Mouse (Mus musculus) midbrain, embryonic 12.5 days (tissue): ENCODE results near the gene Phactr1. TPM values are rescaled to one million over a fixed set of nuclear protein-coding genes. Genes with fewer than 3 reads are reported as not detected.

Source experiments
- ATAC-seq: fragments of 200-750 bp; cut with Nextera tagmentation; 2 replicates; pipeline ENCODE4 v1.8.0; 2017; ENCODE audit warnings: low read depth, moderate TSS enrichment, moderate library complexity; ENCODE audit not compliant: low FRiP score
- H3K27ac ChIP-seq: fragments of 300-500 bp; sonication (generic); replicated peaks from 2 replicates; pipeline ENCODE4 v1.5.1; 2016; ENCODE audit warnings: mild to moderate bottlenecking
- H3K27me3 ChIP-seq: fragments of 300-500 bp; sonication (generic); 2 replicates; pipeline ENCODE4 v1.6.1; 2016; ENCODE audit warnings: mild to moderate bottlenecking
- H3K36me3 ChIP-seq: fragments of 300-500 bp; sonication (generic); 2 replicates; pipeline ENCODE4 v1.6.1; 2016
- H3K4me1 ChIP-seq: fragments of 300-500 bp; sonication (generic); 2 replicates; pipeline ENCODE4 v1.6.1; 2016
- H3K4me2 ChIP-seq: fragments of 300-500 bp; sonication (generic); replicated peaks from 2 replicates; pipeline ENCODE4 v1.6.1; 2016; ENCODE audit warnings: mild to moderate bottlenecking, moderate library complexity
- H3K4me3 ChIP-seq: fragments of 300-500 bp; sonication (generic); 2 replicates; pipeline ENCODE4 v1.5.1; 2016; ENCODE audit warnings: mild to moderate bottlenecking
- H3K9ac ChIP-seq: fragments of 300-500 bp; sonication (generic); replicated peaks from 2 replicates; pipeline ENCODE4 v1.6.1; 2016; ENCODE audit warnings: mild to moderate bottlenecking, moderate library complexity
- H3K9me3 ChIP-seq: fragments of 300-500 bp; sonication (generic); 2 replicates; pipeline ENCODE4 v1.6.1; 2016; ENCODE audit warnings: mild to moderate bottlenecking
- WGBS: fragments of 180-500 bp; shearing (Covaris S2); methylation state at CpG from one replicate; pipeline ENCODE4 v1.1.7; 2016; 5-methylcytosine and 5-hydroxymethylcytosine counted together
- polyA plus RNA-seq: library from polyadenylated mRNA; unstranded; fragments of >200 nt; fragmentation: Nextera tagmentation; extraction: Ambion mirVana; gene quantifications from 2 replicates; pipeline ENCODE4 v1.2.1, GENCODE M21; 2016

Phactr1 gene
- polyA plus RNA-seq, 1 experiment from 2014 or later = 23.2 TPM

DNA sequence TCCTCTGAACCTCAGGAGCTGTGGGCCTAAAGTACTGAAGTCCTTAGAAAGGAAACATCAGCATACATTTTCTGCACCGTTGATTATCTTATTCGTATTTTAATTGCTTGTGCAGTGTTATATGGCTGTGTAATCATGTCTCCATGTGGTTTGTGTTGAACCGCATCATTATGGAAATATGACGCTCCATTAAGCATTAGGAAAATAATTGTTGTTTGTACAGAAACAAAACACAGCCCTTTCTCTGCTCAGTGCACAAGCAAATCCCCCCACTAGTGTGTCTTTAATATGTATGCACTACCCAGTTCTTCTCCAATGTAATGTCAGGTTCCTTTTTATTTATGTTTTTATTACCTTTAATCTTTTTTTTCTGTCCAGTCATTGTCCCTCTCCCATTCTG, 333.6 kb downstream of the Phactr1 start:
- Histone ChIP-seq H3K27ac (no peak overlapping the region), H3K27me3 (no peaks in the 10 kb centered on the region), H3K36me3 (no peaks in the 10 kb centered on the region), H3K9me3 (no peaks in the 10 kb centered on the region), H3K9ac (no peak overlapping the region), H3K4me2 (no peak overlapping the region), H3K4me3 (no peak overlapping the region), H3K4me1 (peaks cover 12% of the 10 kb centered on the region)
- 83% methylated on average over 4 of the region's 4 CpGs for WGBS
- no peak for ATAC-seq

DNA sequence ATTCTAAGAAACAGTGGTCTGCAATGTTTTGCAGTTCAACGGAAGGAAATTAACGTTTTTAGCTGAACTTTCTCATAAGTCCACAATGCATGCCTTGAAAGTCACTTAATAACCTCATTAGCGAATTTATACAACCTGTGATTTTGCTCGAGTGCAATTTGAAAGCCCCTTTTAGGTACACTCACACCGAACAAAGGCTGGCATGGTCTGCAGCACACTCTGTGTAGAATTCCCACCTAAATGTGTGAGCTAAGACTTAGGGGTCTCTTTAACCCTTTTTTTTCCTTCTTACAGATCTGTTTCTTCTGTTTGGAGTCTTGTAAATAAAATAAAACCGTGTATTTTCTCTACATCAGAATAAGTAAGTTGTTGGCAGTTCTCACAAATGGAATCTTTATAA, 335.3 kb downstream of the Phactr1 start:
- Histone ChIP-seq H3K9me3 (no peaks in the 10 kb centered on the region), H3K4me2 (no peak overlapping the region), H3K4me3 (no peak overlapping the region), H3K27me3 (no peaks in the 10 kb centered on the region), H3K9ac (no peak overlapping the region), H3K27ac (no peak overlapping the region), H3K4me1 (peaks cover 15% of the 10 kb centered on the region), H3K36me3 (no peaks in the 10 kb centered on the region)
- no peak for ATAC-seq
- WGBS = 71% methylated on average over 6 of the region's 6 CpGs

- H3K9ac ChIP-seq = no peak overlapping the region
- no peak for ATAC-seq
- no peaks in the 10 kb centered on the region for H3K27me3 ChIP-seq
- H3K4me3 ChIP-seq = no peak overlapping the region
- H3K36me3 ChIP-seq = no peaks in the 10 kb centered on the region
- H3K4me1 ChIP-seq = peaks cover 10% of the 10 kb centered on the region; the same call in 1 of the 2 replicates
- H3K9me3 ChIP-seq = no peaks in the 10 kb centered on the region
- WGBS = 74% methylated on average over 5 of the region's 5 CpGs
- no peak overlapping the region for H3K27ac ChIP-seq
- H3K4me2 ChIP-seq = no peak overlapping the region
Measured at GRCm38 (mm10) chr13:43018863-43019262, 338.4 kb downstream of the Phactr1 start.

GRCm38 (mm10) chr13:43021031-43021430, 340.6 kb downstream of the Phactr1 start:
- H3K4me3 ChIP-seq = no peak overlapping the region
- no peaks in the 10 kb centered on the region for H3K36me3 ChIP-seq
- H3K27me3 ChIP-seq = no peaks in the 10 kb centered on the region
- H3K27ac ChIP-seq = no peak overlapping the region
- WGBS = 84% methylated on average over 6 of the region's 6 CpGs
- peaks cover 10% of the 10 kb centered on the region; the same call in 1 of the 2 replicates for H3K4me1 ChIP-seq
- H3K4me2 ChIP-seq = no peak overlapping the region
- ATAC-seq = no peak
- no peak overlapping the region for H3K9ac ChIP-seq
- H3K9me3 ChIP-seq = 0 out of 2 replicates have a peak, but pooled peaks cover 5% of the 10 kb centered on the region

DNA sequence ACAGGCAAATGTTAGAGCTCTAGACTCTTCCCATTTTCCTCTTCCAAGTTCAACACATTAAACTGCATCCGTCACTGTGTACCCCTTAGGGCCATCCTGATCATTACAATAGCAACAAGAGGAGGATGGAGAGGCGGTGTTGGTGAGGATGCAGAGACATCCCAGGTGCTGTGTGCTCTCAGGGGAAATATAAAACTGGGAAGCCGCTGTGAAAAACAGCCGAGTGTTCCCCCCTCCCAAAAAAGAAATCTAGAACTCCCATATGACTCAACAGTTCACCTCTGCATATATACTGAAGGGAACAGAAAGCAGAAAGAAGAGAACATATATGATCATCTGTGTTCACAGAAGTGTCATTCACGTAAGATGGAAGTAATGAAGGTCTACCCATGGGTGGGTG, 342.6 kb downstream of the Phactr1 start:
- H3K4me3 ChIP-seq = no peak overlapping the region
- no peaks in the 10 kb centered on the region for H3K27me3 ChIP-seq
- no peak overlapping the region for H3K9ac ChIP-seq
- H3K9me3 ChIP-seq = 0 out of 2 replicates have a peak, but pooled peaks cover 5% of the 10 kb centered on the region
- no peaks in the 10 kb centered on the region for H3K36me3 ChIP-seq
- H3K4me2 ChIP-seq = no peak overlapping the region
- ATAC-seq = no peak
- 89% methylated on average over 5 of the region's 5 CpGs for WGBS
- H3K27ac ChIP-seq = no peak overlapping the region
- 0 out of 2 replicates have a peak, but pooled peaks cover 8% of the 10 kb centered on the region for H3K4me1 ChIP-seq

- H3K4me1 ChIP-seq = 0 out of 2 replicates have a peak, but pooled peaks cover 3% of the 10 kb centered on the region
- H3K9me3 ChIP-seq = 0 out of 2 replicates have a peak, but pooled peaks cover 5% of the 10 kb centered on the region
- WGBS = 32% methylated on average over 1 of the region's 1 CpGs
- no peak overlapping the region for H3K9ac ChIP-seq
- H3K4me2 ChIP-seq = no peak overlapping the region
- no peak for ATAC-seq
- H3K27me3 ChIP-seq = no peaks in the 10 kb centered on the region
- H3K27ac ChIP-seq = no peak overlapping the region
- no peaks in the 10 kb centered on the region for H3K36me3 ChIP-seq
- no peak overlapping the region for H3K4me3 ChIP-seq
Measured at GRCm38 (mm10) chr13:43027568-43027967, 347.1 kb downstream of the Phactr1 start.

DNA sequence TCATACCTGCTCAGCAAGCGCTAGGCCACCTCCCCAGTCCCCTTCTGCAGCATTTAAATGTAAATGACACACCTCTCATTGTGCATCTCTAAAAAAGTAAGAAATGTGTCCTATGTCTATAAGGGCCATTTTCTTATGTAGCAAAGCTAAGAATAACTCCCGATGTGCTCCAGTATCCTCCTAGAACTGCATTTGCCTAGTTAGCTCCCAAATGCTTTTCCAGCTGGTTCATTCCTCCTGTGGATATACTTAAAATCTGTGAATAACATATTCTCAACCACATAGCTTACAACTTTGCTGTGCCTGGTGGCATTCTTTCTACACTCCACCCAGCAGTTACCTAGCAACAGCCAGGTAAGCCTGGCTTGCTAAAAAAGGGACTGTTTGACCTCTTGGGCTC, 349.8 kb downstream of the Phactr1 start:
- Histone ChIP-seq H3K27ac (no peak overlapping the region), H3K9me3 (0 out of 2 replicates have a peak, but pooled peaks cover 3% of the 10 kb centered on the region), H3K9ac (no peak overlapping the region), H3K27me3 (no peaks in the 10 kb centered on the region), H3K4me1 (0 out of 2 replicates have a peak, but pooled peaks cover 3% of the 10 kb centered on the region), H3K36me3 (no peaks in the 10 kb centered on the region), H3K4me2 (no peak overlapping the region), H3K4me3 (no peak overlapping the region)
- no peak for ATAC-seq
- WGBS = 89% methylated on average over 2 of the region's 2 CpGs

GRCm38 (mm10) chr13:43032451-43032850, 352.0 kb downstream of the Phactr1 start:
- Histone ChIP-seq H3K4me3 (no peak overlapping the region), H3K9ac (no peak overlapping the region), H3K4me2 (no peak overlapping the region), H3K4me1 (0 out of 2 replicates have a peak, but pooled peaks cover under 1% of the 10 kb centered on the region), H3K36me3 (no peaks in the 10 kb centered on the region), H3K9me3 (0 out of 2 replicates have a peak, but pooled peaks cover 3% of the 10 kb centered on the region), H3K27ac (no peak overlapping the region), H3K27me3 (no peaks in the 10 kb centered on the region)
- no peak for ATAC-seq
- 94% methylated on average over 3 of the region's 3 CpGs for WGBS

GRCm38 (mm10) chr13:43036510-43036909, 356.1 kb downstream of the Phactr1 start:
- no peaks in the 10 kb centered on the region for H3K4me1 ChIP-seq
- peaks cover 3% of the 10 kb centered on the region; the same call in 1 of the 2 replicates for H3K9me3 ChIP-seq
- no peak overlapping the region for H3K4me3 ChIP-seq
- H3K9ac ChIP-seq = no peak overlapping the region
- WGBS = 74% methylated on average over 6 of the region's 6 CpGs
- no peak overlapping the region for H3K4me2 ChIP-seq
- no peak for ATAC-seq
- no peaks in the 10 kb centered on the region for H3K27me3 ChIP-seq
- no peaks in the 10 kb centered on the region for H3K36me3 ChIP-seq
- H3K27ac ChIP-seq = no peak overlapping the region

GRCm38 (mm10) chr13:43042766-43043165, 362.3 kb downstream of the Phactr1 start:
- H3K27ac ChIP-seq = no peak overlapping the region
- ATAC-seq = no peak
- WGBS = 80% methylated on average over 4 of the region's 4 CpGs
- no peak overlapping the region for H3K4me2 ChIP-seq
- no peaks in the 10 kb centered on the region for H3K4me1 ChIP-seq
- H3K4me3 ChIP-seq = no peak overlapping the region
- no peak overlapping the region for H3K9ac ChIP-seq
- H3K27me3 ChIP-seq = no peaks in the 10 kb centered on the region
- H3K36me3 ChIP-seq = no peaks in the 10 kb centered on the region
- H3K9me3 ChIP-seq = no peaks in the 10 kb centered on the region; the same call in 1 of the 2 replicates

DNA sequence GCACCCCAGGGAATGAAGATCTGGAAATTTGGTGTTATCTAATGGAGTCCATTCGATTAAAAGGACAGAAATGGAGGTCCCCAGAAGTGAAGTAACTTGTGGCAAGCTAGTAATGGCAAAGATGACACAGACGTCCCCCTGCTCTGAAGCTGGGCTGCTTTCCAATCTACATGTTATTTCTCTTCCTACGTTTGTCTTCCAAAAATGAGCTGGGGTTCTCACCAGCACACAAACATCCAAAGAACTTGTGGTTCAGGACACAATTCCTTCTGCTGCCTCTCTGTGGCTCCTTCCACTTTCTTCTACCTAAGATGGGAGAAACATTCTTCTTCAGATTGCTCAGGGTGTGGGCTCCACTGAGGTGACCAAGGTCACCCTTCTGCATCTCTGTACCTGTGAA, 368.1 kb downstream of the Phactr1 start:
- Histone ChIP-seq H3K27me3 (no peaks in the 10 kb centered on the region), H3K4me2 (no peak overlapping the region), H3K4me1 (no peaks in the 10 kb centered on the region), H3K27ac (no peak overlapping the region), H3K4me3 (no peak overlapping the region), H3K9ac (no peak overlapping the region), H3K9me3 (no peaks in the 10 kb centered on the region), H3K36me3 (no peaks in the 10 kb centered on the region)
- ATAC-seq = no peak
- WGBS = 79% methylated on average over 3 of the region's 3 CpGs

GRCm38 (mm10) chr13:43053201-43053600, 372.8 kb downstream of the Phactr1 start:
- Histone ChIP-seq H3K36me3 (no peaks in the 10 kb centered on the region), H3K4me3 (no peak overlapping the region), H3K4me1 (peaks cover 8% of the 10 kb centered on the region; the same call in 1 of the 2 replicates), H3K27ac (no peak overlapping the region), H3K9me3 (no peaks in the 10 kb centered on the region), H3K4me2 (no peak overlapping the region), H3K27me3 (no peaks in the 10 kb centered on the region), H3K9ac (no peak overlapping the region)
- WGBS = 89% methylated on average over 1 of the region's 1 CpGs
- ATAC-seq = no peak

DNA sequence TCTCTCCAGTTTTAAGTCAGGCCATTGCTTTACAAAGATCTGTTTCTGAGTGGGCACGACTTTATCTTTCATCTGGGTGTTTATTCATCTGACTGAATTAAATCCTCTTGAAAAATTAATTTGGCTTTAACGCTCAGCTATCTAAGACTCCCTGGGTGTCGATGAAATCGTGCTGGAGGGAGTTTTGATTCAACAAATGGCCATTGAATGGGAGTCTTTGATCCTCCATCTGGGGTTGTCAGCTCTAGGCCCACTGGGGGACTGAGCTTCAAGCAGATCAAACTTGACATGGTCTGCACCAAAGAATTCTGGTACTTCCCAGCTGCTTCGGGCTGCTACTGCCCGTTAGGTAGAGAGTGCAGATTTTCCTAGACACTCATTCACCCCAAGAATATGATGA, 374.7 kb downstream of the Phactr1 start:
- 31% methylated on average over 6 of the region's 6 CpGs for WGBS
- H3K4me3 ChIP-seq = no peak overlapping the region
- H3K27ac ChIP-seq = no peak overlapping the region
- peaks cover 8% of the 10 kb centered on the region; the same call in 1 of the 2 replicates for H3K4me1 ChIP-seq
- no peaks in the 10 kb centered on the region for H3K27me3 ChIP-seq
- H3K9me3 ChIP-seq = no peaks in the 10 kb centered on the region
- H3K36me3 ChIP-seq = no peaks in the 10 kb centered on the region
- no peak overlapping the region for H3K9ac ChIP-seq
- no peak for ATAC-seq
- H3K4me2 ChIP-seq = no peak overlapping the region
